Mouse (Mus musculus): ENCODE measurements at regions not wholly inside any gene's neighbourhood (a gene's known extent, or its start where the extent isn't known, plus 50 kb on each side); places are given as distances from the start of the nearest gene placed in this dataset.

- no peak for DNase-seq (ENCODE audit: low spot score)
These were observed 615.9 kb upstream of the Ccng1 start for GRCm38 (mm10) chr11:41370995-41371394.

GRCm38 (mm10) chr11:41341107-41341506, 586.0 kb upstream of the Ccng1 start:
- no peak for DNase-seq (ENCODE audit: low spot score)

- DNase-seq (ENCODE audit: low spot score): no peak
These were observed 585.3 kb upstream of the Ccng1 start for GRCm38 (mm10) chr11:41340383-41340782.

- DNase-seq (ENCODE audit: low spot score): no peak
These were observed 582.0 kb upstream of the Ccng1 start for GRCm38 (mm10) chr11:41337134-41337533.

- DNase-seq (ENCODE audit: low spot score): peak; percentile 10
These were observed 578.6 kb upstream of the Ccng1 start for GRCm38 (mm10) chr11:41333689-41334088.
